Mouse (Mus musculus) embryonic facial prominence, embryonic 10.5 days (tissue): Measurements from ENCODE around the gene Slc22a19. TPM values are rescaled to one million over a fixed set of nuclear protein-coding genes. Genes with fewer than 3 reads are reported as not detected.
"Not testable (repeated sequence)": the region's sequence is repeated elsewhere in the genome, so short reads cannot be mapped to it uniquely, and the experiment has no call there.

ENCODE experiments used
- DNase-seq: peaks from one replicate; pipeline ENCODE4 v3.0.0-alpha.2; 2017; ENCODE audit warnings: low spot score
- H3K27ac ChIP-seq: fragments of 300-500 bp; sonication (generic); replicated peaks from 2 replicates; pipeline ENCODE4 v1.5.1; 2016; ENCODE audit warnings: mild to moderate bottlenecking
- H3K27me3 ChIP-seq: fragments of 300-500 bp; sonication (generic); replicated peaks from 2 replicates; pipeline ENCODE4 v1.6.1; 2016; ENCODE audit warnings: low read depth, mild to moderate bottlenecking; ENCODE audit not compliant: poor library complexity, severe bottlenecking
- H3K36me3 ChIP-seq: fragments of 300-500 bp; sonication (generic); replicated peaks from 2 replicates; pipeline ENCODE4 v1.6.1; 2016; ENCODE audit warnings: mild to moderate bottlenecking, moderate library complexity
- H3K4me1 ChIP-seq: fragments of 300-500 bp; sonication (generic); 2 replicates; pipeline ENCODE4 v1.6.1; 2016
- H3K4me3 ChIP-seq: fragments of 300-500 bp; sonication (generic); 2 replicates; pipeline ENCODE4 v1.5.1; 2016; ENCODE audit warnings: mild to moderate bottlenecking, moderate library complexity
- H3K9me3 ChIP-seq: fragments of 300-500 bp; sonication (generic); 2 replicates; pipeline ENCODE4 v1.6.1; 2016; ENCODE audit warnings: mild to moderate bottlenecking
- WGBS: fragments of 180-500 bp; shearing (Covaris S2); methylation state at CpG from one replicate; pipeline ENCODE4 v1.1.7; 2016; 5-methylcytosine and 5-hydroxymethylcytosine counted together
- polyA plus RNA-seq: library from polyadenylated mRNA; unstranded; fragments of >200 nt; fragmentation: Nextera tagmentation; extraction: Ambion mirVana; gene quantifications from 2 replicates; pipeline ENCODE4 v1.2.1, GENCODE M21; 2016

The Slc22a19 gene
- not detected in 2 replicates for polyA plus RNA-seq

GRCm38 (mm10) chr19:7711148-7711547, at the start of gene Slc22a19:
Gene Slc22a19 (minus strand): TSS chr19:7711310.
- Histone ChIP-seq H3K9me3 (no peaks in the 10 kb centered on the region), H3K4me1 (no peaks in the 10 kb centered on the region), H3K27me3 (no peaks in the 10 kb centered on the region), H3K27ac (no peak within 1 kb of the TSS), H3K36me3 (no peaks in the 10 kb centered on the region), H3K4me3 (no peak within 1 kb of the TSS)
- DNase-seq: no peak

GRCm38 (mm10) chr19:7753371-7753770, 42.3 kb upstream of the Slc22a19 start:
- not testable (repeated sequence) for H3K9me3 ChIP-seq, H3K4me3 ChIP-seq, DNase-seq, H3K27ac ChIP-seq, H3K27me3 ChIP-seq, H3K36me3 ChIP-seq, H3K4me1 ChIP-seq
- WGBS: 69% methylated on average over 13 of the region's 13 CpGs

DNA sequence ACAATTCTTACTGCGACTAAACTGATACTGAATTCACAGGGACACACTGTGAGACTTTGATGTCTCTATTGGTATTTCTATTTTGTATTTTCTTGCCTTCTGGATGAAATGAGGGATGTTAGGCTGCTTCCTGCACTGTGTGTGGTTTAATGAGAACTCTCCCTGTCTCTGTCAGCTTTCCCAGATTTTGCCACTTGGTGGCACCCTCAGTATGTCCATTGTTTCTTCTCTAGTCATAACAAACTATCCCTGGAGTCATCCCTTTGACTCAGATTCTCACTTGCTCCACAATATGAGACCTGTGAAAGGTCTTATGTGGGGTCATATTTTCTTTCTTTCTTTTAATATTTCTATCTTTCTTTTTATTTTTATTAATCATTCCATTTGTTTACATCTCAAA, 18.4 kb upstream of the Slc22a19 start:
- H3K4me3 ChIP-seq: no peak overlapping the region
- H3K4me1 ChIP-seq: no peaks in the 10 kb centered on the region
- H3K27ac ChIP-seq: no peak overlapping the region
- DNase-seq: no peak
- H3K36me3 ChIP-seq: no peaks in the 10 kb centered on the region
- WGBS: 21% methylated on average over 1 of the region's 1 CpGs
- 0 out of 2 replicates have a peak, but pooled peaks cover 2% of the 10 kb centered on the region for H3K9me3 ChIP-seq
- H3K27me3 ChIP-seq: no peaks in the 10 kb centered on the region

- H3K4me3 ChIP-seq, H3K36me3 ChIP-seq, H3K4me1 ChIP-seq, H3K9me3 ChIP-seq, DNase-seq, H3K27me3 ChIP-seq, H3K27ac ChIP-seq: not testable (repeated sequence)
- 80% methylated on average over 3 of the region's 3 CpGs for WGBS
These were observed 18.0 kb downstream of the Slc22a19 start for GRCm38 (mm10) chr19:7693104-7693503.

GRCm38 (mm10) chr19:7691259-7691658, 19.9 kb downstream of the Slc22a19 start:
- 91% methylated on average over 2 of the region's 2 CpGs for WGBS
- DNase-seq: no peak
- Histone ChIP-seq H3K27me3 (no peaks in the 10 kb centered on the region), H3K27ac (no peak overlapping the region), H3K4me3 (no peak overlapping the region), H3K36me3 (no peaks in the 10 kb centered on the region), H3K9me3 (no peaks in the 10 kb centered on the region), H3K4me1 (no peaks in the 10 kb centered on the region)

- H3K36me3 ChIP-seq: no peaks in the 10 kb centered on the region
- WGBS: 93% methylated on average over 1 of the region's 1 CpGs
- no peak overlapping the region for H3K27ac ChIP-seq
- no peak for DNase-seq
- H3K9me3 ChIP-seq: no peaks in the 10 kb centered on the region
- H3K4me1 ChIP-seq: no peaks in the 10 kb centered on the region
- no peaks in the 10 kb centered on the region for H3K27me3 ChIP-seq
- H3K4me3 ChIP-seq: no peak overlapping the region
These were observed 23.1 kb downstream of the Slc22a19 start for GRCm38 (mm10) chr19:7687988-7688387.

DNA sequence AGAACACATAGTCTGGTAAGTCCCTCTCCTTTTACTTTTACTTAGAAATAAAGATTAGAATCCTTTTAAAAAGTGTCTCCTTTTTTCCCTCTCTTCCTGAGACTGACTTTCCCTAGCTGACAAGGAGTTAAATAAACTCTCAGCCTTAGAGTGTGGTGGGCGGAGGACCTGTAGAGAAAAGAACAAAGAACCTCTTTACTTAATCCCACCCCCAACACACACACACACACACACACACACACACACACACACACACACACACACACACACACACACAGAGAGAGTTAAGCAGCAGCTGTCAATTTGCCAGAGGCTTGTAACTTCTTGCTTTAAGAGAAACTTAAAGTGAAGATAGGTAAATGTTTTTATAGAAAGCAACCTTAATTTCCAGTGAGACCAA, 39.1 kb downstream of the Slc22a19 start:
- DNase-seq: no peak
- no peaks in the 10 kb centered on the region for H3K27me3 ChIP-seq
- H3K36me3 ChIP-seq: no peaks in the 10 kb centered on the region
- H3K4me1 ChIP-seq: no peaks in the 10 kb centered on the region
- WGBS: 4% methylated on average over 1 of the region's 1 CpGs
- no peak overlapping the region for H3K27ac ChIP-seq
- H3K9me3 ChIP-seq: no peaks in the 10 kb centered on the region
- H3K4me3 ChIP-seq: no peak overlapping the region

DNA sequence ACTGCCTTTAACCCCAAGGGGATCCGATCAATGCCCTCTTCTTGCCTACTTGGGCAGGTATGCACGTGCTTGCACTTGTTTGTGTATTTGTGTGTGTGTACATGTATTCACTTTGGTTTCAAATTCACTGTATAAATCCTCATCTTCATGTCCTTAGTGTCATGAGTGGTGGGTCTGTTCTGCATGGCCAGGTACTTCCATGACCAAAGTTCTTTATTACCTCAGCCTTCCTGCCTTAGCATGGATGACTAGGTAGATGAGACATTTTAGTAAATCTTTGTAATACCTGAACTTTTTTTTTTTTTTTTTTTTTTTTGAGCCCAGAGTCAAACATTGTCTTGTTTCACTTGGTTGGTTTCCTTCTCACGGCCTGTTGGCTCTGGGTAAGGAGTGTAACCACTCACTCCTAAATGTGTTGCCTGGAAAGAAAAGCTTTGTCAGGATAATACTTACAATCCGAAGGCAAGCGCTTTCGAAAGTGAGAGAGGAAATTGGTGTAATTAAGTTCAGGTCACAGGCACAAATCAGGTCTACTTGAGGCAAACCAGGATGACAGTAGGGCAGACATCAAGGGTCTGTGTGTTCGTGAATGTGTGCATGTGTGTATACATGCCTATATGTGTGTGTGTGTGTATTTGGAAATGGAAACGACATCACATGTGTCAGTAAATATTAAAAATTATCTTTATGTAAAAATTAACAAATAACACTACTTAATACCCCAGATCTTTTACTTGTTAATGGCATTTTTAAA, 62.0 kb downstream of the Slc22a19 start:
- DNase-seq: no peak
- 78% methylated on average over 8 of the region's 8 CpGs for WGBS
- Histone ChIP-seq H3K36me3 (no peaks in the 10 kb centered on the region), H3K9me3 (no peaks in the 10 kb centered on the region), H3K4me3 (no peak overlapping the region), H3K27ac (no peak overlapping the region), H3K27me3 (no peaks in the 10 kb centered on the region), H3K4me1 (no peaks in the 10 kb centered on the region)

DNA sequence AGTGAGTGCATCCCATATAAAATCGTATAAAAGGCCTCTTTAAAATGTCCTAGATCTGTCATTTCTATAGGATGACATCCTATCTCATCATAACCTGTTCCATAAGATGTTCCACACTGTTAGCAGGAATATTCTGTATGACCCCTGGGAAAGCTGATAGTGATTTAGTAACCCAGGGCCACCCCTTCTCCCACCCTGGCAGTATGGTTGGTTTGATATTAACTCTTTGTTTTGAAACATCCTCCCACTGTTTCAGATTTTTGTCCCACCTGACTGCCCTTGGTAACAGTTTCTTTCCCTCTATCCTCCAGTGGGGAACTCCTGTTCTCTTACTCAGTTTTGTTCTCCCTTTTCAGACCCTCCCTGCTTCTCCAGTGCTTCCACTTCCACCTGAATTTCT, 77.3 kb downstream of the Slc22a19 start:
- Histone ChIP-seq H3K36me3 (no peaks in the 10 kb centered on the region), H3K27ac (no peak overlapping the region), H3K27me3 (no peaks in the 10 kb centered on the region), H3K4me1 (no peaks in the 10 kb centered on the region), H3K4me3 (no peak overlapping the region), H3K9me3 (no peaks in the 10 kb centered on the region)
- 75% methylated on average over 1 of the region's 1 CpGs for WGBS
- DNase-seq: no peak

DNA sequence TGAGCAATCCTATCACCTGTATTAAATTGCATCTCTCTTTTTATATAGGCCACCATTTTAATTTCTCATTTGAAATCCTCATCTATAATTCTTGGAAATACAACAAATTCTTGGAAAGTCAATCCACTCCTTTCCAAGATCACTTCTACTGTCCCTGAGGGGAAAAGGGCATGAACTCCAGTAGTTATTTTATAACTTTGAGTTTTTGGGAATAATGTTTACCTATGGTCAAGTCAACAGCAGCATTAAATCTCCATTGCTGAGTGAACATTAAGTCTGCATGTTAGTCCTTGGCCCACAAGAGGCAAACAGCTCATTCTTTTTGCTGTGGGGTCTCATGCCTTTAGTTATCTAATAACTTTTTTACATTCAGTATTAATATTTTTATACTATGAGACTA, 78.1 kb downstream of the Slc22a19 start:
- Histone ChIP-seq H3K27ac (no peak overlapping the region), H3K4me1 (no peaks in the 10 kb centered on the region), H3K36me3 (no peaks in the 10 kb centered on the region), H3K4me3 (no peak overlapping the region), H3K27me3 (no peaks in the 10 kb centered on the region), H3K9me3 (no peaks in the 10 kb centered on the region)
- DNase-seq: no peak

Other genes with a start within 250 kb of the Slc22a19 start
- 145 and 153 TPM in 2 replicates for gene Rtn3, start 228.0 kb downstream of the Slc22a19 start, polyA plus RNA-seq
- 6.4 and 8.5 TPM in 2 replicates for gene Atl3, start 217.3 kb downstream of the Slc22a19 start, polyA plus RNA-seq
- 6.5 and 7.3 TPM in 2 replicates for gene Pla2g16, start 153.9 kb downstream of the Slc22a19 start, polyA plus RNA-seq
- 0.08 and 0.24 TPM in 2 replicates for gene Lgals12, start 104.1 kb downstream of the Slc22a19 start, polyA plus RNA-seq
- gene Hrasls5, start 98.8 kb downstream of the Slc22a19 start, polyA plus RNA-seq: not detected in 2 replicates
- not detected in 2 replicates for gene Slc22a26, start 91.4 kb upstream of the Slc22a19 start, polyA plus RNA-seq